In genomic region chr5:143528308-143528683, GRCm38 (mm10) we compare ENCODE assay signal across 8 mouse cellular contexts. TPM values are rescaled to one million over a fixed set of nuclear protein-coding genes. Genes with fewer than 3 reads are reported as not detected.
DNase-seq lines count a peak whose midpoint lies in the region; ATAC-seq and TF ChIP-seq lines count a peak whose summit lies in the region.

No protein-coding gene starts in this region.

- peak; percentile 7; the same call in 1 of the 2 replicates for ATAC-seq in heart, embryonic 12.5 days (ENCODE audit: insufficient number of reproducible peaks, low FRiP score)
- ATAC-seq in forebrain, embryonic 11.5 days (replicated peaks; ENCODE audit: low FRiP score) = no peak; the same call in 1 of the 2 replicates
- ATAC-seq in liver, embryonic 15.5 days (ENCODE audit: insufficient read depth) = peak; percentile 5

- 9% methylated on average over 7 of the region's 7 CpGs for WGBS in heart, embryonic 12.5 days
- WGBS in forebrain, embryonic 11.5 days = 17% methylated on average over 7 of the region's 7 CpGs
- WGBS in liver, embryonic 15.5 days (ENCODE audit: insufficient replicate concordance) = 16% methylated on average over 7 of the region's 7 CpGs

- dilution Hi-C loops in CH12.LX (cut with MboI; ENCODE audit: extremely low pct_ligation_motif_present, extremely low pct_unique_long_range_greater_than_20kb, low sequenced_read_pairs) = no loop called here

- TF ChIP-seq EP300 in CH12.LX (IDR thresholded peaks at IDR 0.05; ENCODE audit: low read length) = no peak

- in situ Hi-C loops in CH12.LX (cut with MboI; ENCODE audit: low pct_ligation_motif_present, low pct_unique_long_range_greater_than_20kb, low sequenced_read_pairs) = no loop called here

- H3K27me3 ChIP-seq in heart, embryonic 12.5 days (replicated peaks) = no peaks in the 10 kb centered on the region; the same call in 1 of the 2 replicates
- no peaks in the 10 kb centered on the region for H3K27me3 ChIP-seq in CH12.LX (replicated peaks)
- no peaks in the 10 kb centered on the region for H3K27me3 ChIP-seq in forebrain, embryonic 11.5 days (ENCODE audit: control insufficient read depth, insufficient read depth, low read length)
- no peaks in the 10 kb centered on the region for H3K27me3 ChIP-seq in liver, embryonic 15.5 days

- H3K4me2 ChIP-seq in heart, embryonic 12.5 days = peak overlapping the region; percentile 77
- peak overlapping the region; percentile 85 for H3K4me2 ChIP-seq in CH12.LX (ENCODE audit: insufficient read depth, low read depth, poor library complexity, severe bottlenecking)
- peak overlapping the region; percentile 93 for H3K4me2 ChIP-seq in forebrain, embryonic 11.5 days (ENCODE audit: low read depth, low read length, severe bottlenecking)
- H3K4me2 ChIP-seq in liver, embryonic 15.5 days = peak overlapping the region; percentile 89

- H3K36me3 ChIP-seq in heart, embryonic 12.5 days = peaks cover 7% of the 10 kb centered on the region; the same call in 1 of the 2 replicates
- H3K36me3 ChIP-seq in CH12.LX (replicated peaks in 1 of 2; ENCODE audit: control insufficient read depth in 1 of 2, insufficient read depth in 1 of 2, low read length in 1 of 2) = peaks cover 0 to 20% of the 10 kb centered on the region in 2 experiments
- H3K36me3 ChIP-seq in forebrain, embryonic 11.5 days (ENCODE audit: control insufficient read depth, insufficient read depth, low read length) = no peaks in the 10 kb centered on the region
- H3K36me3 ChIP-seq in liver, embryonic 15.5 days (replicated peaks) = peaks cover 20% of the 10 kb centered on the region; the same call in 1 of the 2 replicates

- peaks cover 46% of the 10 kb centered on the region for H3K79me2 ChIP-seq in CH12.LX (replicated peaks; ENCODE audit: control insufficient read depth, extremely low read depth, insufficient read depth, poor library complexity, severe bottlenecking)

- peak overlapping the region; percentile 99 for H3K27ac ChIP-seq in heart, embryonic 12.5 days (ENCODE audit: poor library complexity, severe bottlenecking)
- peak overlapping the region; percentile 43 for H3K27ac ChIP-seq in CH12.LX (ENCODE audit: insufficient read depth, low read depth)
- peak overlapping the region; percentile 91 for H3K27ac ChIP-seq in forebrain, embryonic 11.5 days (ENCODE audit: low read depth, low read length)
- H3K27ac ChIP-seq in liver, embryonic 15.5 days (replicated peaks) = peak overlapping the region; percentile 100

- no peak for DNase-seq in heart, adult 8-10 months (ENCODE audit: low spot score)
- no peak for DNase-seq in CH12.LX (ENCODE audit: extremely low read depth)
- no peak for DNase-seq in forebrain, embryonic 11.5 days (ENCODE audit: low spot score)
- no peak for DNase-seq in embryo, embryonic 10.5 days (ENCODE audit: low spot score)
- no peak for DNase-seq in urinary bladder, postnatal 14 days (ENCODE audit: low spot score)
- DNase-seq in embryo, embryonic 10 days (ENCODE audit: low spot score) = no peak

- H3K4me1 ChIP-seq in heart, embryonic 12.5 days (replicated peaks) = peaks cover 33% of the 10 kb centered on the region
- peaks cover 11 to 29% of the 10 kb centered on the region in 2 experiments for H3K4me1 ChIP-seq in CH12.LX (ENCODE audit: control insufficient read depth in 1 of 2, insufficient read depth in 2 of 2)
- H3K4me1 ChIP-seq in forebrain, embryonic 11.5 days (replicated peaks; ENCODE audit: control insufficient read depth, insufficient read depth, low read length) = peaks cover 10% of the 10 kb centered on the region
- H3K4me1 ChIP-seq in liver, embryonic 15.5 days (replicated peaks) = peaks cover 61% of the 10 kb centered on the region

- H3K9ac ChIP-seq in heart, embryonic 12.5 days = peak overlapping the region; percentile 99
- peak overlapping the region; percentile 98 for H3K9ac ChIP-seq in CH12.LX (ENCODE audit: insufficient read depth, low read depth)
- peak overlapping the region; percentile 98 for H3K9ac ChIP-seq in forebrain, embryonic 11.5 days (ENCODE audit: low read length)
- H3K9ac ChIP-seq in liver, embryonic 15.5 days = peak overlapping the region; percentile 100

- peak overlapping the region; percentile 94 for H3K4me3 ChIP-seq in heart, embryonic 12.5 days
- H3K4me3 ChIP-seq in CH12.LX (replicated peaks in 1 of 3; ENCODE audit: low read depth in 2 of 3, low read length in 2 of 3, poor library complexity in 1 of 3) = peak overlapping the region; percentile 63 to 98 (median 82)
- peak overlapping the region; percentile 99 for H3K4me3 ChIP-seq in forebrain, embryonic 11.5 days (ENCODE audit: low read depth, low read length)
- peak overlapping the region; percentile 99 for H3K4me3 ChIP-seq in liver, embryonic 15.5 days (replicated peaks)

- TF ChIP-seq POLR2A in CH12.LX (IDR thresholded peaks at IDR 0.05; ENCODE audit: low read depth, low read length) = no peak

- TF ChIP-seq RAD21 in CH12.LX (IDR thresholded peaks at IDR 0.05; ENCODE audit: low read depth, low read length) = no peak

- no peak for TF ChIP-seq CTCF in CH12.LX (conservative IDR thresholded peaks at IDR 0.05 in 1 of 2, IDR thresholded peaks at IDR 0.05 in 1 of 2; ENCODE audit: low read depth in 2 of 2, low read length in 2 of 2)

- H3K9me3 ChIP-seq in heart, embryonic 12.5 days (replicated peaks) = no peaks in the 10 kb centered on the region
- no peaks in the 10 kb centered on the region for H3K9me3 ChIP-seq in CH12.LX (replicated peaks; ENCODE audit: low read length)
- no peaks in the 10 kb centered on the region for H3K9me3 ChIP-seq in forebrain, embryonic 11.5 days (ENCODE audit: control insufficient read depth, low read length)
- no peaks in the 10 kb centered on the region for H3K9me3 ChIP-seq in liver, embryonic 15.5 days (replicated peaks)

TF ChIP-seq in CH12.LX, 34 proteins besides CTCF, POLR2A, EP300 and RAD21:
- TF ChIP-seq NELFE (IDR thresholded peaks at IDR 0.05; ENCODE audit: low read depth, low read length) (no peak), TCF12 (IDR thresholded peaks at IDR 0.05; ENCODE audit: low read depth, low read length) (no peak), ZKSCAN1 (IDR thresholded peaks at IDR 0.05; ENCODE audit: borderline replicate concordance, low read depth, low read length) (no peak), MXI1 (IDR thresholded peaks at IDR 0.05; ENCODE audit: low read depth, low read length) (no peak), MAX (IDR thresholded peaks at IDR 0.05; ENCODE audit: low read length) (no peak), KAT2A (IDR thresholded peaks at IDR 0.05; ENCODE audit: insufficient replicate concordance, low read length) (no peak), USF1 (IDR thresholded peaks at IDR 0.05; ENCODE audit: low read depth, low read length) (no peak), ETS1 (conservative IDR thresholded peaks at IDR 0.05; ENCODE audit: low read depth, low read length) (no peak), ZMIZ1 (IDR thresholded peaks at IDR 0.05; ENCODE audit: low read depth, low read length) (no peak)
TF ChIP-seq in CH12.LX: peak in this region for 0.

RNA-seq across cellular contexts. Expression of gene Rac1, which starts 0.5 kb away (rescaled TPM):
- 401 and 418 TPM in 2 replicates for polyA plus RNA-seq in heart, embryonic 12.5 days (2016; fragmentation: Nextera tagmentation; extraction: Ambion mirVana)
- 100 to 1,000 TPM; 207 to 235 (median 219) TPM for total RNA-seq in heart, adult 8-10 months (2022)
- total RNA-seq in CH12.LX (2012; rRNA removed) = 138 and 144 TPM in 2 replicates
- 199 and 201 TPM in 2 replicates for total RNA-seq in CH12.LX (2014; rRNA removed)
- 222 and 256 TPM in 2 replicates for polyA plus RNA-seq in CH12.LX (2012; ENCODE audit: insufficient read length, low read depth)
- 464 and 491 TPM in 2 replicates for polyA plus RNA-seq in forebrain, embryonic 11.5 days (2014; fragmentation: Nextera tagmentation; extraction: Ambion mirVana)
- polyA plus RNA-seq in liver, embryonic 15.5 days (2015; fragmentation: Nextera tagmentation; extraction: Ambion mirVana) = 155 and 162 TPM in 2 replicates

Comparison
In these comparisons a context has a peak if more than half of its experiments do, and no peak if none do; other contexts are left out.
1. H3K27ac ChIP-seq: peak in every context shown above with its lines; median percentile 100 in liver, embryonic 15.5 days; 99 in heart, embryonic 12.5 days; 91 in forebrain, embryonic 11.5 days; 43 in CH12.LX.